Mouse (Mus musculus) A20 (cell line): ENCODE measurements around the gene Speg.

Source experiments
- DNase-seq: peaks from one replicate; pipeline ENCODE4 v3.0.0-alpha.2; 2011; ENCODE audit warnings: low read depth, low spot score

Speg gene

GRCm38 (mm10) chr1:75374950-75375936 lies at the start of gene Speg:
TSS of gene Speg (plus strand) at chr1:75375297.
- DNase-seq: no peak

- no peak for DNase-seq
Measured at GRCm38 (mm10) chr1:75327461-75327860, 47.6 kb upstream of the Speg start.

DNA sequence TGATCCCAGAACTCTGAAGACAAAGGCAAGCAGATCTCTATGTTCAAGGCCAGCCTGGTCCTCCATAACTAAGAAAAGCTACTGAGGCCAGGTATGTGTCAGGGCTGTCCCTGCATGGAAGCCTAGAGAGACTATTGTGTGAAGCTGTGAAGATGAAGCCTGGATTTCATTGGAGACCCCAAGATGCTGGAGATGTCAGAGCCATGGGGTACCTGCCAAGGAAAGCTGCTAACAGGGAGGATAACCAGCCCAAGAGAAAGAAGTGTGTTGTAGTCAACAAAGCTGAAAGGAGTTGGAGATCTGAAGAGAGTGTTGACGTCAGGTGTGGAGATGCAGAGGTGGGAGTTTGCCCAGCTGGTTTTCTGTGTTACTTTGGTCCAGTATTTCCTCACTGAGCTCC lies 43.8 kb upstream of the Speg start:
- DNase-seq: no peak

GRCm38 (mm10) chr1:75336461-75336860 lies 38.6 kb upstream of the Speg start:
- DNase-seq: no peak

DNA sequence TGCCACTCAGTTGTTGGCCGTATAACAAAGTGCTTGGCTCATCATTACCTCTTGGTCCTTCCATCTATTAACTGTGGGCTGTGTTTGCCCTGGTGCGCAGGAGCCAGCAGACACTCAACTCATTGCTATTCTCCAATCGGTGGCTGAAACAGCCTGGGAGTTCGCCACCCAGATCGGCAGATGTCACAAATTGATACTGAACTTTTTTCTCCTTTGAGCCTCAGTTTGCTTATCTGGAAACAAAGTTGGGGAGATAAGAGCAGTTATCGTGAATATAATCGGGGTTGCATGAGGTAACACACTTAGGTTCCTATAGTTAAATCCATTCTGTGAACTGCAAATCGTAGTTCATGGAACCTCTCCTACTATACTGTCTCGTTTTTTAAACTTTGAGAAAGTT lies 38.0 kb upstream of the Speg start:
- DNase-seq: no peak

DNA sequence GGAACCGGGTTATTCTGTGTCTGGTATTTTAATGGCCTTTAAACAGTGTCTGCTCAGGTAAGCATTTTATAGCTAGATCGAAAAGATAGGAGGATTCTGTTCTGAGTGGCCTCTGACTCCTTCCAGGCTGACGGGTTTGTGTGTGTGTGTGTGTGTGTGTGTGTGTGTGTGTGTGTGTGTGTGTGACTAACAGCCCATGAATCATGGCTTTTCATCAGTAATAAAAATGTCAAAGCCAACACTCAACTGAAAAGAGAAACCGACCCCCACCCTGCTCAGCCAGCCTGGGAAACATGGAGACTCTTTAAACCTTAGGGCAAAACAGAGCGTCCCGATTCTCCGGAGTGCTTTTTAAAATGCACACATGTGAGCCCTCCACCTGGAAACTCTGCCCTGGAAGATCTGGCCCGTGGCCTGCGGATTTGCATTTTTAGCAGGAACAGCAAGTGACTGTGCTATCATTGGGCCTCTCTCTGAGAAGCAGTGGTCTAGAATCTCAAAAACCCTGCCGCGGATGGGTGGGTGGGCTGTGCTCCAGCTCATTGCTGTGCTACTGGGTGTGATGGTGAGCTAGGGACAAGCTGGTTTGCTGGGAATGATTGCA lies 36.9 kb upstream of the Speg start:
- no peak for DNase-seq

GRCm38 (mm10) chr1:75339337-75339736 lies 35.8 kb upstream of the Speg start:
- DNase-seq: no peak

GRCm38 (mm10) chr1:75340519-75340918 lies 34.6 kb upstream of the Speg start:
- no peak for DNase-seq

GRCm38 (mm10) chr1:75342874-75343416 lies 32.2 kb upstream of the Speg start:
- DNase-seq: peak; percentile 48

GRCm38 (mm10) chr1:75344291-75345035 lies 30.6 kb upstream of the Speg start:
- no peak for DNase-seq

GRCm38 (mm10) chr1:75345036-75345935 lies 29.8 kb upstream of the Speg start:
- no peak for DNase-seq

DNA sequence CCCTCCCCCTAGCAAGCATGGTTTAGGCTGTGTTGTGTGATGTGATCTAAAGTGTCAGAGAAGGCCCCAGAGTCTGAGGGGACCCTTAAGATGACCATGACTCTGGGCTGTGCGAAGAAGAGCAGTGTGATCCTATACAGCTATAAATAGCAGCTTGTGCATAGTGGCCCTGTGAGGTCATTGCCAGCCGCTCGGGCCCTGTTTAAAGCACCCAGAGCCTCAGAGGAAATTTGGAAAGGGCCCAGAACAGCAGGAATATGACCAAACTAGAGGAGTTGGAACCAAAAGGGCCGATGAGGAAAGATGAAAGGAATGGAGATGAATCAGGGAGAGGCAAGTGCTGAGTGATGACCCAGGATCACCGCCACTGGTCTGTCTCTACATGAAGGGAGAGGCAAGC lies 27.8 kb upstream of the Speg start:
- DNase-seq: no peak

GRCm38 (mm10) chr1:75349275-75349674 lies 25.8 kb upstream of the Speg start:
- DNase-seq: no peak

- DNase-seq: no peak
Measured at GRCm38 (mm10) chr1:75357261-75357660, 17.8 kb upstream of the Speg start.

DNA sequence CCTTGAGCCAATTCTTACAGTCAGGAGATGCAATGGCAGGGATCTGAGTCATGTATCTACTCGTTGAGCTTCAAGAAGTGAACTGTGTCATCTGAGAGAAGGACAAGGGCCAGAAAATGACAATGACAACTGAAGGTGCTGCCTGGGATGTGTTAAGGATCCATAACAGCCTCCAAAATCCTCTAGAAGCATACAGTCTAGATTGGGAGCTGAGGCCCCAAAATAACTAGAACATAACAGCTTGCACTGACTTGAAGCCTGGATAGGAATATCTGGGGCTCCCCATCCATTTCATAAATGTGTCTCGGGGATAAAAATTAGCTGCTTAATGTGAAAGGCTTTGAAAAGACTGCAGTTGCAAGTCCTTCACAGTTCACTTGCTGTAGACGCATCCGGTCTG lies 17.1 kb upstream of the Speg start:
- no peak for DNase-seq

- DNase-seq: no peak
Measured at GRCm38 (mm10) chr1:75359346-75359745, 15.8 kb upstream of the Speg start.

GRCm38 (mm10) chr1:75360112-75361031 lies 14.7 kb upstream of the Speg start, which contains the start of gene Des:
TSS of gene Des (plus strand) at chr1:75360329.
- no peak for DNase-seq

DNA sequence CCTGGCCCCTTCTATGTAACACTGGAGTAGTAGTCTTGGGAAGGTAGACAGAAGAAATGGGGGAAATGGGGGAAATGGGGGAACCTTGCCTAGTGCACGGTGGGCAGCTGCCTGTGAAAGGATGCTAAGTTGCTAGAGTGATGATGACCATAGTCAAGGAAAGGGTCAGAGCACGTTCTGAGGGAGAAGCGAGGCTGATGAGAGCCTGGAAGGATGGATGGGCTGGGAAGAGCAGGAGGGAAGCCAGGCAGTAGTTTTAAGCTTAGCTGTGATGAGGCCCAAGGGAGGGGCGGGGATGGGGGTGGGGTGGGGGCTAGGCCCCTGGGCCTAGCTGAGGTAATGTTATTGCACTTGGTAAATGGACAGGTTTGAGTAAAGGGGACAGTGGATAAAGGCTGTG lies 14.0 kb upstream of the Speg start:
- no peak for DNase-seq

DNA sequence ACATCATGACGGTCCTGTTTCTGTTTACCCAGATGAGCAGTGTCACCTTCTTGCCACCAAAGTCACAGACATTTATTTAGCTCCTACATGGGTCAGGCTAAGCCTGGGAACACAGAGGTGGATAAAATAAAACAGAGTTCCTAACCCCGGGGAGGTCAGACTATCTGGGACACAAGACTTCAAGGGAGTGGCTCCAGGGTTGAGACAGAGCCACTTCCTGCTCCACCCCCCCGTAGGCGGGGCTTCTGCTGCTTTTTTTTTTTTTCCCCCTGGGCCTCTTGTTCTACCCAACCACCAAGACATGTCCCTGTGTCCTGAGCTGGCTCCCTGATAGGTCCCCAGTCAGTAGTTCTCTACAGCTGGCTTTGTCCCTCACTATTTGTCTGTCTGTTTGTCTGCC lies 13.3 kb upstream of the Speg start:
- DNase-seq: peak; percentile 56

GRCm38 (mm10) chr1:75363868-75364267 lies 11.2 kb upstream of the Speg start:
- DNase-seq: no peak
